Mouse (Mus musculus): ENCODE results near the gene Olfr522. TPM values are rescaled to one million over a fixed set of nuclear protein-coding genes. Genes with fewer than 3 reads are reported as not detected.
"Not testable (repeated sequence)": the region's sequence is repeated elsewhere in the genome, so short reads cannot be mapped to it uniquely, and the experiment has no call there.

Gene Olfr522
- polyA plus RNA-seq, 1 experiment from 2014 or later, result not detected

- H3K36me3 ChIP-seq (ENCODE audit: control insufficient read depth, insufficient read depth, low read length), result no peaks in the 10 kb centered on the region
- H3K27me3 ChIP-seq (replicated peaks; ENCODE audit: control insufficient read depth, insufficient read depth, low read length), result no peaks in the 10 kb centered on the region
- H3K9me3 ChIP-seq (ENCODE audit: control insufficient read depth, low read length), result no peaks in the 10 kb centered on the region
- no peak overlapping the region for H3K27ac ChIP-seq (ENCODE audit: low read length)
- peaks cover 4% of the 10 kb centered on the region; the same call in 1 of the 2 replicates for H3K4me1 ChIP-seq (ENCODE audit: control insufficient read depth, insufficient read depth, low read length)
- H3K4me2 ChIP-seq (ENCODE audit: low read depth, low read length), result no peak overlapping the region
- WGBS, result 4% methylated on average over 14 of the region's 14 CpGs
- H3K9ac ChIP-seq (ENCODE audit: low read depth, low read length), result no peak overlapping the region
- H3K4me3 ChIP-seq (ENCODE audit: low read length), result no peak overlapping the region
- no peak for ATAC-seq
Observed at GRCm38 (mm10) chr7:140141350-140141749, 23.2 kb downstream of the Olfr522 start.

DNA sequence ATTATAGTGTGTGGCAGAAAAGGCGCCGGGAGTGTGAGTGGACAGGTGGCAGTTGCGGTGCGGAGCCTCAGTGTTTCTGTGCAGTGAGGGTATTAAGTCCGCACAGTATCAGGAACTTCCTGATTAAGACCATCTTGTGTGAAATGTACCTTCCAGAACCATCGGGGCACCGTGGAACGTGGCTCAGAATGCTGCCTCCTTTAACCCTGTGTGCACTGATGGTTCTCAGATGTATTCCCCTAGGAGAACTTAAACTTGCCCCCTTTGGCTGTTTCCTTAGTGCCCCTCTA is 26.6 kb downstream of the Olfr522 start:
- peak overlapping the region; percentile 64 for H3K27ac ChIP-seq (ENCODE audit: low read length)
- H3K9ac ChIP-seq (ENCODE audit: low read depth, low read length), result peak overlapping the region; percentile 99
- peak overlapping the region; percentile 84 for H3K4me2 ChIP-seq (ENCODE audit: low read depth, low read length)
- H3K27me3 ChIP-seq (replicated peaks; ENCODE audit: control insufficient read depth, insufficient read depth, low read length), result no peaks in the 10 kb centered on the region
- peaks cover 4% of the 10 kb centered on the region; the same call in 1 of the 2 replicates for H3K4me1 ChIP-seq (ENCODE audit: control insufficient read depth, insufficient read depth, low read length)
- H3K9me3 ChIP-seq (ENCODE audit: control insufficient read depth, low read length), result no peaks in the 10 kb centered on the region
- H3K36me3 ChIP-seq (ENCODE audit: control insufficient read depth, insufficient read depth, low read length), result no peaks in the 10 kb centered on the region
- 0% methylated on average over 8 of the region's 8 CpGs for WGBS
- no peak for ATAC-seq
- peak overlapping the region; percentile 80 for H3K4me3 ChIP-seq (ENCODE audit: low read length)

DNA sequence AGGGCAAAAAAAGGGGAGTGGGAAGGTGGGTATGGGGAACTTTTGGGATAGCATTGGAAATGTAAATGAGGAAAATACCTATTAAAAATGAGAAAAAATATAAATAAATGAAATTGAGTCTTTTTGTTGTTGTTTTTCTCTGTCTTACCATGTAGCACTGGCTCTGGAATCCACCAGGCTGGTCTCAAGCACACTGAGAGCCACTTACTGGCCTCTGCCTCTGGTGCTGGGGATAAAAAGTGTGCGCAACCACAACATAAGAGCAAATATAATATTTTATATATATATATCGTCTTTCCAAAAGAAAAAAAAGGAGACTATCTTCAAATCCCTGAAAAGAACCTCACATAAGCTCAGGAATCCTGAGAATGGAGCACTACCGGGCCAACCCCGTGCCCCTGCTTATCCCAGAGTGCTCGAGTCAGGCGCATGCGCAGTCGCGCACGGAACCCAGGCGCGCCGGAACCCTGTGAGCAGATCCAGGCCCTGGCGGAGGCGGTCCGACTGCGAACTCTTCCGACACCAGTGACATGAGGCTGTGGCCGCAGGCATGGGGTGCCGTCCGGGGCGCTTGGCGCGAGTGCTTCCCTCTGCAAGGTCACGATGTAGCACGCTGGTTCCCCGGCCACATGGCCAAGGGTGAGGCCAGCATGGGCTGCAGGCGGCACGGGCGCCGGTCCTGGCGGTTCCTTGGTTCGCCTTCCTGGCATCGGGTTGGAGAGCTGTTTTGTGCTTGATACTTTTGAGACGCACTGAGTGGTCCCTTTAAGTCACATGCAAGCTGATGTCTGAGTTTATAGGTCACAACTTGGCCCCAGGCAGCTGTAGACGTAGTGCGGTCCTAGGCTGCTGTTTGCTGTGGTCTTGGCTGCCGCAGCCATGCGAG is 27.2 kb downstream of the Olfr522 start, which contains the start of gene Mtg1:
Mtg1 (plus strand) TSS at position 430 of the 886 bp plus-strand sequence.
- WGBS, result 1% methylated on average over 39 of the region's 39 CpGs

DNA sequence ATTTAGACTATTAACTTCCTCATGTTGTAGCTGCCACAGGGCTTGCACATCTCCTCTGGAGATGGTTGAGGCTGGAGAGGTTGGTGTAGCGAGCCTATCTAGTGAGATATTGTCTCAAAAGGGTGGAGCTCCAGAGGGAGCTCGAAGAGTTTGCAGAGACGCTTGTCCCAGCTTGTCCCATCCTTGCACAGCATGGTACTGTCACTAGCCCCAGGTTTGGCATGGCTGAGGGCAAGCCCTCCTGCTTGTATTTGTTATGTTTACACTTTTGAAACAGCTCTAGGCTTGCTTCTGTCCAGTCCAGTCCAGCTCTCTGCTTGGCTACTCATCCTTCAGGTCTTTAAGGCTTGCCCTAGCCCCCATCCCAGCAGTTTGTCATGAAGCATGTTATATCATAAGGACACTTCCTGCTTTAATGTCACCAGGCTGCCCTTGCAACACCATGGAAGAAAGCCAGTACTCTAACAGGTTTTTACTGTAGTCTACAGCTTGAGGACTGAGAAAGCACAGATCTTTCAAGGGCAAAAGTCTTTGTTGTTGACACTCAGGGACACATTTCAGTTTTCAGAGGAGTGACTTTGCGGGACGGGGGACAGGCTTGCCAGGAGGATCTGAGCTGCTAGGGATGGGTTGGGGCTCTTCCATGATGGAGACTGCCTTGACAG is 29.3 kb downstream of the Olfr522 start:
- no peaks in the 10 kb centered on the region for H3K27me3 ChIP-seq (replicated peaks; ENCODE audit: control insufficient read depth, insufficient read depth, low read length)
- 91% methylated on average over 5 of the region's 5 CpGs for WGBS
- peaks cover 4% of the 10 kb centered on the region; the same call in 1 of the 2 replicates for H3K4me1 ChIP-seq (ENCODE audit: control insufficient read depth, insufficient read depth, low read length)
- 0 out of 2 replicates have a peak, but pooled peaks cover 3% of the 10 kb centered on the region for H3K36me3 ChIP-seq (ENCODE audit: control insufficient read depth, insufficient read depth, low read length)
- H3K4me3 ChIP-seq (ENCODE audit: low read length), result no peak overlapping the region
- H3K9ac ChIP-seq (ENCODE audit: low read depth, low read length), result no peak overlapping the region
- H3K27ac ChIP-seq (ENCODE audit: low read length), result no peak overlapping the region
- no peaks in the 10 kb centered on the region for H3K9me3 ChIP-seq (ENCODE audit: control insufficient read depth, low read length)
- H3K4me2 ChIP-seq (ENCODE audit: low read depth, low read length), result no peak overlapping the region
- no peak for ATAC-seq

More for the DNA sequence above, 27.2 kb downstream of the Olfr522 start, which contains the start of gene Mtg1:
- peaks cover 4% of the 10 kb centered on the region; the same call in 1 of the 2 replicates for H3K4me1 ChIP-seq (ENCODE audit: control insufficient read depth, insufficient read depth, low read length)
- H3K9ac ChIP-seq (ENCODE audit: low read depth, low read length), result peak within 1 kb of the TSS; percentile 99
- H3K27me3 ChIP-seq (replicated peaks; ENCODE audit: control insufficient read depth, insufficient read depth, low read length), result no peaks in the 10 kb centered on the region
- H3K4me3 ChIP-seq (ENCODE audit: low read length), result peak within 1 kb of the TSS; percentile 80
- ATAC-seq, result peak; percentile 99
- peak within 1 kb of the TSS; percentile 64 for H3K27ac ChIP-seq (ENCODE audit: low read length)
- no peaks in the 10 kb centered on the region for H3K9me3 ChIP-seq (ENCODE audit: control insufficient read depth, low read length)
- H3K36me3 ChIP-seq (ENCODE audit: control insufficient read depth, insufficient read depth, low read length), result no peaks in the 10 kb centered on the region
- H3K4me2 ChIP-seq (ENCODE audit: low read depth, low read length), result peak within 1 kb of the TSS; percentile 84

GRCm38 (mm10) chr7:140134033-140134432 is 30.5 kb downstream of the Olfr522 start:
- not testable (repeated sequence) for H3K4me2 ChIP-seq (ENCODE audit: low read depth, low read length); H3K27me3 ChIP-seq (replicated peaks; ENCODE audit: control insufficient read depth, insufficient read depth, low read length); H3K9ac ChIP-seq (ENCODE audit: low read depth, low read length); H3K9me3 ChIP-seq (ENCODE audit: control insufficient read depth, low read length); H3K4me1 ChIP-seq (ENCODE audit: control insufficient read depth, insufficient read depth, low read length); H3K4me3 ChIP-seq (ENCODE audit: low read length); H3K27ac ChIP-seq (ENCODE audit: low read length); H3K36me3 ChIP-seq (ENCODE audit: control insufficient read depth, insufficient read depth, low read length); ATAC-seq
- 96% methylated on average over 4 of the region's 7 CpGs for WGBS

GRCm38 (mm10) chr7:140132184-140132583 is 32.4 kb downstream of the Olfr522 start:
- 96% methylated on average over 7 of the region's 7 CpGs for WGBS

GRCm38 (mm10) chr7:140127911-140128310 is 36.7 kb downstream of the Olfr522 start:
- ATAC-seq, result no peak
- Histone ChIP-seq H3K9ac (ENCODE audit: low read depth, low read length) (no peak overlapping the region), H3K27me3 (replicated peaks; ENCODE audit: control insufficient read depth, insufficient read depth, low read length) (no peaks in the 10 kb centered on the region), H3K4me1 (ENCODE audit: control insufficient read depth, insufficient read depth, low read length) (peaks cover 5% of the 10 kb centered on the region; the same call in 1 of the 2 replicates), H3K36me3 (ENCODE audit: control insufficient read depth, insufficient read depth, low read length) (0 out of 2 replicates have a peak, but pooled peaks cover 3% of the 10 kb centered on the region), H3K27ac (ENCODE audit: low read length) (no peak overlapping the region), H3K4me3 (ENCODE audit: low read length) (no peak overlapping the region), H3K4me2 (ENCODE audit: low read depth, low read length) (no peak overlapping the region), H3K9me3 (ENCODE audit: control insufficient read depth, low read length) (no peaks in the 10 kb centered on the region)
- WGBS, result 77% methylated on average over 2 of the region's 2 CpGs

More at GRCm38 (mm10) chr7:140132184-140132583, 32.4 kb downstream of the Olfr522 start:
- not testable (repeated sequence) for H3K4me3 ChIP-seq (ENCODE audit: low read length); H3K9ac ChIP-seq (ENCODE audit: low read depth, low read length); H3K9me3 ChIP-seq (ENCODE audit: control insufficient read depth, low read length); ATAC-seq; H3K4me2 ChIP-seq (ENCODE audit: low read depth, low read length); H3K27me3 ChIP-seq (replicated peaks; ENCODE audit: control insufficient read depth, insufficient read depth, low read length); H3K4me1 ChIP-seq (ENCODE audit: control insufficient read depth, insufficient read depth, low read length); H3K27ac ChIP-seq (ENCODE audit: low read length); H3K36me3 ChIP-seq (ENCODE audit: control insufficient read depth, insufficient read depth, low read length)

GRCm38 (mm10) chr7:140126934-140127333 is 37.6 kb downstream of the Olfr522 start:
- no peak for ATAC-seq
- Histone ChIP-seq H3K36me3 (ENCODE audit: control insufficient read depth, insufficient read depth, low read length) (0 out of 2 replicates have a peak, but pooled peaks cover 3% of the 10 kb centered on the region), H3K4me3 (ENCODE audit: low read length) (peak overlapping the region; percentile 28), H3K9me3 (ENCODE audit: control insufficient read depth, low read length) (no peaks in the 10 kb centered on the region), H3K27me3 (replicated peaks; ENCODE audit: control insufficient read depth, insufficient read depth, low read length) (no peaks in the 10 kb centered on the region), H3K4me2 (ENCODE audit: low read depth, low read length) (peak overlapping the region; percentile 41), H3K9ac (ENCODE audit: low read depth, low read length) (no peak overlapping the region), H3K27ac (ENCODE audit: low read length) (no peak overlapping the region), H3K4me1 (ENCODE audit: control insufficient read depth, insufficient read depth, low read length) (peaks cover 5% of the 10 kb centered on the region; the same call in 1 of the 2 replicates)
- 79% methylated on average over 3 of the region's 3 CpGs for WGBS

GRCm38 (mm10) chr7:140126022-140126350 is 38.6 kb downstream of the Olfr522 start:
- WGBS, result 3% methylated on average over 5 of the region's 5 CpGs
- H3K27ac ChIP-seq (ENCODE audit: low read length), result peak overlapping the region; percentile 63

More at GRCm38 (mm10) chr7:140126022-140126350, 38.6 kb downstream of the Olfr522 start:
- 0 out of 2 replicates have a peak, but pooled peaks cover 3% of the 10 kb centered on the region for H3K36me3 ChIP-seq (ENCODE audit: control insufficient read depth, insufficient read depth, low read length)
- peak; percentile 34 for ATAC-seq
- no peaks in the 10 kb centered on the region for H3K27me3 ChIP-seq (replicated peaks; ENCODE audit: control insufficient read depth, insufficient read depth, low read length)
- H3K4me3 ChIP-seq (ENCODE audit: low read length), result peak overlapping the region; percentile 66
- peak overlapping the region; percentile 88 for H3K4me2 ChIP-seq (ENCODE audit: low read depth, low read length)
- no peaks in the 10 kb centered on the region for H3K9me3 ChIP-seq (ENCODE audit: control insufficient read depth, low read length)
- H3K9ac ChIP-seq (ENCODE audit: low read depth, low read length), result peak overlapping the region; percentile 80
- H3K4me1 ChIP-seq (ENCODE audit: control insufficient read depth, insufficient read depth, low read length), result peaks cover 5% of the 10 kb centered on the region
